Mouse (Mus musculus): ENCODE data around the gene Bmp6.

Bmp6 gene

DNA sequence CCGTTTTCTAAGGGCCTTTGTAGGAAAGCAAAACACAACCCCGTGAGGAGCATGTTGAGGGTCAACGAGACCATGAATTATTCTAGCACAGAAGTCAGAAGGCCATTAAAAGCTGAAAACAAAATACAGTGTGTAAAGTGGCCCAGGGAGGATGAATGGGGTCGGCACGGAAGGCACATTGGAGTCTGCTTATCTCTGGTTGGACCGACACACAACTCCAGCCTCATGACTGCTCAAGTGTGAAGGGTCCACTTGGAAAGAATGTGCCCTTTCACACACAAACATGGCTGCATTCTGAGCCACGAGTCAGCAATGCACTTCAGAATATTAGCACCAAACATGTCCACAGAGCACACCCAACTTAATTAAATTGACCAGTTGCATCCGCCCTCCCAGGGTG is 84.8 kb downstream of the Bmp6 start:
- DNase-seq (ENCODE audit: low read depth, low spot score): no peak

DNA sequence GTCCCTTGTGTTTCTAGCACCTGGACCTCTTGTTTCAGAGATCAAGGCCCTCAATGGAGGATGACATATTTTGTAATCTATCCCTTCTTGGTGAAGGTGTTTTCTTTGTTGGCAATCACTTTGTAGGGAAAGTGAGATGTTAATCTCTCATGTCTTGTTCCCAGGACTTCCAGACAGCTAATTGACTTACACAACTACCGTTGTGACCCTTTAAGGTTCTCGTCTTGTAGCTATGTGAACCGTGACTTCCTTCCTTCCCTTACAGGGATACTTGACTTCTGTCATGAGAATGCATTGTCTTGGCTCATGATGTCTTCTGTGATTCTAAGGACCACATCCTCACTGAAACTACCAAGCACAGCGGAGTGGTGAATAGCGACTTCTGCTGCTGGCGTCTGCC is 85.2 kb downstream of the Bmp6 start:
- DNase-seq (ENCODE audit: low read depth, low spot score): no peak

DNA sequence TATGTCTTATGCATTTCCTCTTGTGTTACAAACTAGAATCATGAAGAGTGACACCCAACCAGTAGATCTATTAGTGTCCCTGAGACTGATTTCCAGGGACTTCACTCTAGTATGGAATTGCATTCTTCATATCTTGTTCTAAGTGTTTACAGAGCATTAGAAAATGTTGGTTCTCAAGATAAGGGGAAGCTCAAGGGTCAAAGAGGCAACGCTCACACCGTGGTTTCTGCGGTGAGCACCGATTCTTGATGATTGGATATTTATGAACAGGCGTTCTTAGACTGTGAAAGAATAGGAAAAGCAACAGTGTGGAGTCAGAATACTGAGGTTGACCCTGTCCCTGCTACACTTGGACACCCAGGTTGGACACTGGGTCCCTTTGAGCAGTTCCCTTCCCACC is 89.9 kb downstream of the Bmp6 start:
- DNase-seq (ENCODE audit: low read depth, low spot score): no peak

DNA sequence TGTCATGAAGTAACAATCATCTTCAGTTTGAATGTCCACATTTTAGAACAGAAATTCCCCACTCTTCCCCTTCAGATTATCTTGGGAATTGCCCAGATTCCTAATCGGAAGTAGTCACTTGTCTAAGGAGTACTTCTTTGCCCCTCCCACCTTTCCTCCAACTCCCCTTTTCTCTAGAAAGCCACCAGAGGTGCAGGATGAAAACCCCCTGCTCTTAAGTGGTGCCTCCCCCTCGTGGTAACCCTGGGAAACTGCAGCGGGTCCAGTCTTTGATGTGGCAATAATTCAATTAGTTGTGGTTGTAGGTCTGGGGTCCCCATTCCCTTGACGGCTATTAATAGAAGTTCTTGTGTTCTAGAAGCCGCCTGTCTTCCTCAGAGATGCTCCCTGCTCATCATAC is 93.0 kb downstream of the Bmp6 start:
- DNase-seq (ENCODE audit: low read depth, low spot score): peak; percentile 85

DNA sequence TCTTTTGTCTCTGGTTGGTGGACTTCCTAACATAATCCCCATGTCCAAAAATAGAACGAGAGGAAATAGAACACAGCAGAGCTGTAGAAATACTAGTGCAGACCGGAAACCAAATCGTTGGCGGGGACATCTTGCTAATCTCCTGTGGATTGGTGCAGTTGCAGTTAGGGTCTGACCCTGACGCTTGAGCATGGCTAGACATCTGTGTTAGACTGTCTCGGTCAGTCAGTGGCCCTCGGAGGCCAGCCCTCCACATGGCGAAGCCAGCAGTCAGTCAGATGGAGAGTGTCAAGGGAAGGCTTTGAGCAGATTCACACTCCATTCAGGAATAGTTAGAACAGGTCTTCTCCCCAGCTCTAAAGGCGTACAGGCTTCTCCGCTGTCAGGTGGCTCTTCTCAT is 95.3 kb downstream of the Bmp6 start:
- DNase-seq (ENCODE audit: low read depth, low spot score): no peak

DNA sequence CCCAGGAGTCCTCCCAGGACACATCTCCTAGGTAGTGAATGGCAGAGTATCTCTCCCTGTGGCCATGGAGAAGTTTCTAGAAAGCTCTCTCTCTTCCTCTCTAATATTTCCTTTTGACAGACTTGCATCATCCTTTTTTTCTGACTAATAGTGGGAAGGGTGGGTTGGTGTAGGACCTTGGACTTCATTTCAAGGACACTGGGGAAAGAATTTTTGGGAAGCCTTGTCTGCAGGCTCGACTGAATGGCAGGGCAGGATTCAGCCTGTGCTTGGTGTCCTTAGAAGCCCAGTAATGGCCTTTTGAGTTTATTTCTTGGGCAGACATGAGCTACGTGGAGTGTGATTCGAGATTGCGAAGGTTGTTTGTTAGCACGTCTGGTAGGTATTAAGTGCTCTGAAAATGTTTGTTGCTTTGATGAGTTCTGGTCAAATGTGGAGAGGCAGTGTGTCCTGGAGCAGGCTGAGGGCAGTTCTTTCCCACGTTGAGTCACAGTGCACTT is 103.7 kb downstream of the Bmp6 start:
- no peak for DNase-seq (ENCODE audit: low read depth, low spot score)

DNA sequence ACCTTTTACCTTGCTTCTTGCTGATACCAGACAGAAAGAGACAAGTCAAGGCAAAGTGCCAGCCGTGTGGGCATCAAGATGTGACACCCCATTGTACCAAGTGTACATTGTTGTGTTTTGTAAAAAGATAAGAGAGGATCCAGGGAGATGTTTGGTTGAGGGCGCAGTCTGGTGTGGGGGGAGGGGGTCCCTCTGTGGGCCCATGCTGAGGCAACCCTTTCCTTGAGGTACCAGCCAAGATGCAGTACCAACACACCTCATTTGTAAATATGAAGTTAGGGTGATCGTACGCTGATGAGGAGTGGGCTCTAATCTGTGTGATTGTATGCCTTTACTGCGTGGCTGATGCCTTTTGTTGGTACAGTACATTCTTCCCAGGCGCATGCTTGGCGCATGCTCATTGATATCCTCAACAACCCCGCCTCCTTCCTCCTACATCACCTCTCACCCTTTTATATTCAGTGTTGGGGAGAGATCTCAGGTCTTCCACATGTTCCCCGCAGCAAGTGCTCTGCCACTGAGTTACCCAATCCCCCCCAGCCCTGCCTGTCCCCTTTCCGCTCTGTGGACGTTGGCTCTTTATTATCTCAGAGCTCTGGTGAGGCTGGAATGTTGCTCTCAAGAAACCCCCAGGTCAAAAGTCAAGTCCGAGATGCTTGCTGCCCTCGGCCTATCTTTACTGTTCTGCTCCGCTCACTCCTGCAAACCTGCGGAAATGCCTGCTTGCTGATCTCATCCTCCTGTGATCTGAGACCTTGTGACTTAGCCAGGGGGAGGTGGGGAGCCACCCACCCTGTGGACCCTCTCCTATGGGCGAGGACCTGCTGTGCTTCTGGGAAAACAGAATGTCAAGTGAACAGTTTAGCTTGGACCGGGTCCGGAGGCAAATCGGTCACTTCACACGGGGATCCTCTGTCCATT is 105.4 kb downstream of the Bmp6 start:
- peak; percentile 25 for DNase-seq (ENCODE audit: low read depth, low spot score)

DNA sequence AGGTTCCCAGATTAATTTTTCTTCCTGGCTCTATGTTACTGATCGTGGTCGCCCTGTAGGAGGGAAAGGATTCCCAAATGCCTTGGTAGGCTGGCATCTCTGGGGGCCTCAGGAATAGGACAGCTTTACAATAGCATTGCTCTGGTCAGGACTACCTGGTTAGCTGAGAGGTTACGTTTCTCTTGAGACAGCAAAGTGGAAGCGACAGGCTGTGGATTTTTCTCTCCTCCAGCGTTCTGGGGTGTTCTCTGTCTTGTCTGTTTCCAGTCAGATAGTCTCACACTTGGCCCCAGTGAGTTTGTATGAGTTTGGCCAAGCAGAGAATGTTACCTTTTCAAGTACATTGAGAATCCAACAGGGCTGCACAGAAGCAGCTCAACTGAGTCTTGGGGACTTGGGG is 106.5 kb downstream of the Bmp6 start:
- no peak for DNase-seq (ENCODE audit: low read depth, low spot score)

DNA sequence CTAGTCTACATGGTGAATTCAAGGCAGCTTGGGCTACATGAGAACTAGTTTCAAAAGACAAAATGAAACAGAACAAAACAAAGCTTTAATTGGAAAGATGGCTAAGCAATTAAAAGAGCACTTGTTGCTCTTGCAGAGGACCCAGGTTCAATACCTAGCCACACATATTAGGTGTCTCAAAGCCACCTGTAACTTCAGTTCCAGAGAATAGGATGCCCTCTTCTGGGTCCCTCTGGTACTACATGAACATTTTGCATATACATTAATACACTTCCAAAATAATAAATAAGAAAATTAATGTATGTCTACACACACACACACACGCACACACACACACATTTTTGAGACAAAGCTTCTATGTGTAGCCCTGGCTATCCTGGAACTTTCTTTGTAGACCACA is 118.5 kb downstream of the Bmp6 start:
- peak; percentile 16 for DNase-seq (ENCODE audit: low read depth, low spot score)

DNA sequence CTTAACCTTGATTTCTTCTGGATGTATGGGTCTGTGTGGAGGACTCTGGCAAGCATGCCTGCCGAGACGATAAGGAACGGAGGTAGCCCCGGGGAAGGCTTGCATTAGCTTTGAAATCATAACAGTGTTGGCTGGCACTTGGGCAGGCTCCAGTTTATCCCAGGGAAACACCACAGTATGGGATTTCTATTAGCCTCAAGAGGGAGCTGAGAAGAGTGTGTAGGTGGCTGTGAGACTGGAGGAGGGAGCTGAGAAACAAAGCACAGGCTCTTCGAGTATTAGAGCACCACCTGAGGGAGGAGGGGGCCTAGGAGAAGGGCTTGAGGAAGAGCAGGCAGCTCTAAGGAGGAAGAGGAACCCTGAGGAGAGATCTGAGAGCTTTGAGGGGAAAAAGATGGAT is 126.0 kb downstream of the Bmp6 start:
- no peak for DNase-seq (ENCODE audit: low read depth, low spot score)

DNA sequence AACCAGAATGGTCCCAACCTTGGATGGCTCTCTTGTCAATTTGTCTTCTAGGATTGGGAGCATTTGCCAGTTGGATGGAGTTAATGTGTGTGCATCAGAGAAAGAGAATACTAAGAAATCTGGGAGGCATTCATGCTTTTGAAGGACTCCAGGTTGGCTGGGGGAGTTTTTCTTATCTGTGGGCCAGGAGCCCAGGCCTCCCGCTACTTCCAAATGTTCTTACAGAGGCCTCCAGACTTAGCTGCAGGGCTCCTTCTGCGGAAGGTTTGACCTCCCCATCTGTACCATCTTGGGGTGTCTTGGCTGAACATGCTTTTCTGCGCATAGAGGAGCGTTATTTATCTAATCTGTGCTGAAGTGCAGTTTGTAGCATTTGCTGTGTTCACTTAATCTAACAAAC is 127.7 kb downstream of the Bmp6 start:
- DNase-seq (ENCODE audit: low read depth, low spot score): no peak

DNA sequence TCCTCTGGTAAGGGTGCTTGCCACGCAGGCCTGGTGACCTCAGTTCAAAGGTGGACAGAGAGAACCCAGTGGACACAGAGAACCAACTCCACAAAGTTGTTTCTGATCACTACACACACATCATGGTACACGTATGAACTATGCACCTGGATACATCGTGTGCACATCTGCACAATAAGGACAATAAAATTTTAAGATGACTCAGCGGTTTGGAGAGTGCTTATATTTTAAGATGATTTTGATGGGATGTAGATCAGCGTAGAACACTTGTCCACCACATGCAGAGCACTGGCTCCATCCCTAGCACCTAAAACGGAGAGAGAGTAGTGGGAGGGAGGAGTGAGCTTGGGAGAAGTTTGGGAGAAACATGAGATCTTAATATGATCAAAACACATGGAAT is 128.6 kb downstream of the Bmp6 start:
- no peak for DNase-seq (ENCODE audit: low read depth, low spot score)

DNA sequence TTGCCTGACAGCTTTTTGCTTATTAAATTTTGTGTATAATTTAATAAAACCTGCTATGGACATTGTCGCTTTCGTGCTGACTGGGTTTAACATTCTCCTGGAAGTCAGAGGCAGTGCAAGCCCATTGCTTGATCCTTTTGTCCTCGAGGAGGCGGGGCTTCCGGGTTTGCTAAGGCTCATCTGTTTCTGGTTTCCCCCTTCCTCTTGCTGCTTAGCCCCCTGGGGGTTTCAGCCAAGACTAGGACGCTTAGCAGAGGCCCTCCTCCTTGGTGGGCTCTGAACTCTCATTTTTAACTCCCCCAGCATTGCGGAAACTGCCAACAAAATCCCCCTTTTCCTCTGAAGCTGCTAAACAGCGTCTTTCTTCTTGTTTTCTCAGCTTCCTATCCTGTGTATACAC is 132.0 kb downstream of the Bmp6 start:
- peak; percentile 44 for DNase-seq (ENCODE audit: low read depth, low spot score)

DNA sequence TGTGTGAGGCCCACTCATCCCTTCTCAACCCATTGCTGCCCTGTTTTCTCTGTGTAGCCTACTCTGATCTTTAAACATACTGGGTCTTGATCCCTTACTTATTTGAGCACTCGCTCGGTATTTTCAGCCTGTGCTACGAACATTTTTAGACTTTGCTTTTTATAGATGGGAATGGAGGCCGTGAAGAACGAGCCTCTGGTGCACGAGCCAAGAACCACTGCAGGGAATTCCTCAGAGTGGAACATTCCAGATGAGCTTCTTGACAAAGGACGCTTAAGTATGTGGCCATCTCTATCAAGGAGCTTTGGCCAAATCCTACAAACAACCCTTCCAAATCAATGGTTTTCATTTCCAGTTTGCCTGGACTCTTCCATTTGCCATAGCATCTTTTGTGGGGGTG is 136.1 kb downstream of the Bmp6 start:
- no peak for DNase-seq (ENCODE audit: low read depth, low spot score)

DNA sequence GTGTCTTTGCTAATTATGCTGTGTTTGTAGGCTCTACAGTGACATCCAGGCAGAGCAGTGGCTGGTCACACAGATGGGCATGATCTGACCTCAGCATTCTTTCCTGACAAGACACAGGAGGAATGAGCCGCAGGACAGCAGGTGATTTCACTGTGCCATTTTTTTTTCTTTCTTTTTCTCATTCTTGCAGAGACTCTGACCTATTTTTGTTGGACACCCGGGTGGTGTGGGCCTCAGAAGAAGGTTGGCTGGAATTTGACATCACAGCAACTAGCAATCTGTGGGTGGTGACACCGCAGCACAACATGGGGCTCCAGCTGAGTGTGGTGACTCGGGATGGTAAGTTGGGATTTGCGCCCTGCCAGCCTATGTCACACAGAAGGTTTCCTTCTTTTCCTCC is 139.8 kb downstream of the Bmp6 start:
- no peak for DNase-seq (ENCODE audit: low read depth, low spot score)

DNA sequence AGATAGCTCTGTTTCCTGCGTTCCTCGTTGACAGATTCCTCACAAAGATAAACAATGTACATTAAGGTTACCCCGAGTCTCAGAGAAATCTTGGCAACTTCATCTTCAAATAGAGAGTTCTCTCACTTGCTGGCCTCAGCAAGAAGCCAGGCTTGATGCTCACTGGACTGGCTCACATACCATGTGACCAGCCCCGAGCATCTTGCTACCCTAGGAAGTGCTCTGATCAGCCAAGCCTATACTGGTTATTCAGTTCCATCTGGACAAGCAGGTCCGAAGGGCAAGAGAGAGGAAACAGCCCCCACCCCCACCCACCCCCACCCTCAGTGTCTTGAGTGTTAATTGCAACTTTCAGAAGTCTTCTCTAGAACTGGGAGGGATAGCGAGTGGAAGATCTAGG is 141.9 kb downstream of the Bmp6 start:
- DNase-seq (ENCODE audit: low read depth, low spot score): no peak

DNA sequence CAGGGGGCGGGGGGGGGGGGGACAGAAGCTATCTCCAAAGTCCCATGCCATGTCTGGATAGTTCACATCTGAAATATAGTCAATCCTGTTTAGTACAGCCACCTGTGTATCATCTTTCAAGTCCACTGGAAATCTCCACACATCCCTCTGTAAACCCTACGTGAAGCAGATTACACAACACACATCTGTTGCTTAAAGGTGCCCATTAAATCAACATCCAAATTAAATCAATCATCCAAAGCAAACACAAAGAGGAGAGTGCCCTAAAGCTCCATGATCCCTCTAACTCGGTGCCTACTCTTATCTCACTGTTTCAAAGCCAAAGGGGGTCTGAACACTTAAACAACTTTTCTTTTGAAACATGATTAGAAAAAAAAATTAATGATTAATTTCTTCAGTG is 151.8 kb downstream of the Bmp6 start:
- no peak for DNase-seq (ENCODE audit: low read depth, low spot score)

DNA sequence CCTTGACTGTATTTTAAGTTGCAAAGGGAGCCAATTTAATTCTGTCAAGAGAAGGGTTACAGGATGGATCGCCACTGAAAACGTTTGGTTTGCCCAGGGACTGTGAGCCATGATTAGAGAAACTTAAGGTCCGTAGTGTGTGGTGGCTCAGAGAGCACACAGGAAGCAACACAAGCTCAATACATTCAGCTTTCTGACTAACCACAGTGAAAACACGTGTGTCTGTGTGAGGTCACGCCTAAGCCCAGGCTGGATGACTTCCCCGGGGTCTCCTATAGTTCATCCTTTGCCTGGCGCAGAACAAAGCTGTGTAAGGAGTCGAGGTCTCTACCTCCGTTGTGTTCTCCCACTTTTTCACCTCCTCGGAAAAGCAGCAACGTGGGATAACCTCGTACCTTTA is 156.4 kb downstream of the Bmp6 start:
- DNase-seq (ENCODE audit: low read depth, low spot score): no peak

DNA sequence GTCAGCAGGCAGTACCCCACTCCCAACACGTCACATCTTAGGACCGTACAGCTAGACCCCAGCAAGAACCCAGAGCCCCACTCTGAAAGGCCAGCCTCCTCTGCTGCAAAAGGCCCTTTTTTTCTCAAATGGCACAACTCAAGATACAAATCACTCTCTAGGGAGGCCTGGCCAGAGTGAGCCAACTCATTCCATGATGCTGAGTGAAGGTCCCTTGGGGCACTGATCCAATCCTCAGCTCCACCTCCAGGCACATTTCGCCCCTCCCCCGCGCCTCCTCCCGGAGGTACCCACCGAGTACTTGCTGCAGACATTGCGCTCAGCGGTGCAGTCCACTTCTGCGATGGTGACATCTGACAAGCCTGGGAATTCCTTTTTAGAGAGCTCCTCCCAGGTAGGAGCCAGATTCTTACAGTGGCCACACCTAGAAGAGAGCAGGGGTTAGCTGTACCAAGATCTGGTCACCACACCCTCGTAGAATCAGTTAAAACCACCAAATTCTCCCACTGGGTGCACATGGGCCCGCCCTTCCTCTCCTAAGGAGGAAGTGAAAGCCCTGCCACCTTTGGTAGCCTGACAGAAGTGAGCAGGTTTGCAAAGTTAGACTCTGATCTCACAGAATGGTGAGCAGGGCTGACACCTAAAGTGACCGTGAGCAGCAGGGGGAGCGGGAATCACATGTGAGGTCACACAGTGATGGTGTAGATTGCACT is 158.4 kb downstream of the Bmp6 start:
- peak; percentile 48 for DNase-seq (ENCODE audit: low read depth, low spot score)

DNA sequence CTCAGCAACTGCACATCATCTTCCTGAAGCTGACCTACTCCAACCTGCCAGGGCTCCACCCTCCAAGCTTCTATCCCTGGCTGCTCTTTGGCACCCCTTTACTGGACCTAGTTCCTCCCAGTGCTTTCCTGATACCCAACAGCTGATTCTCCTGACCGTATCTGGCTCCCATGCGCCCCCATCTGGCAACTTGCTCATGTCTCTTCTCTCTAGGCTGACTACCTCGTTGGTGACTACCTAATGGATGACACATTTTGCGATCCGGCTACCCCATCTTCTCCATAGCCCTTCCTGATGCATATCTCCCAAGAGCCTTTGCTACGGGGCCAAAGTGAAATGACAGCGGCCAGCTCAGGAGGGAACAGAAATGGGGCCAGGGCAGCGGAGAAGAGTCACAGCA is 161.4 kb downstream of the Bmp6 start:
- peak; percentile 55 for DNase-seq (ENCODE audit: low read depth, low spot score)

DNA sequence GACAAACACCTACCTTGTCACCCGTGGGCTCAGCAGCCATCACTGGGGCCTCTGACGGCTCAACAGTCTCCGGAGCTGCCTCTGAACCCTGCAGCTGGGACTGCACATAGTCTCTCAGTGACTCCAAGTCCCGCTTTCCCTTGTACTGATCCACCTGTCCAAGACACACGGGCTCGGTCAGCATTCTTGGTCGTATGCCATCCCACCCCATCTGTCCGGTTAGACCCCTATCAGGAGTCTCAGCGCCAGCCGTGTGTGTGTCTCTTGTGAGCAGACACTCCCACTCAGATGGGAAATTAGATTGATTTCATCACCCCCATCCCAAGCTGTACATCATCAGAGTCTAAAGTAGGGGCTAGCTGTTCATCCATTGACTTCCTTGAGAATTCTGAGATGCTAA is 162.0 kb downstream of the Bmp6 start:
- DNase-seq (ENCODE audit: low read depth, low spot score): no peak

DNA sequence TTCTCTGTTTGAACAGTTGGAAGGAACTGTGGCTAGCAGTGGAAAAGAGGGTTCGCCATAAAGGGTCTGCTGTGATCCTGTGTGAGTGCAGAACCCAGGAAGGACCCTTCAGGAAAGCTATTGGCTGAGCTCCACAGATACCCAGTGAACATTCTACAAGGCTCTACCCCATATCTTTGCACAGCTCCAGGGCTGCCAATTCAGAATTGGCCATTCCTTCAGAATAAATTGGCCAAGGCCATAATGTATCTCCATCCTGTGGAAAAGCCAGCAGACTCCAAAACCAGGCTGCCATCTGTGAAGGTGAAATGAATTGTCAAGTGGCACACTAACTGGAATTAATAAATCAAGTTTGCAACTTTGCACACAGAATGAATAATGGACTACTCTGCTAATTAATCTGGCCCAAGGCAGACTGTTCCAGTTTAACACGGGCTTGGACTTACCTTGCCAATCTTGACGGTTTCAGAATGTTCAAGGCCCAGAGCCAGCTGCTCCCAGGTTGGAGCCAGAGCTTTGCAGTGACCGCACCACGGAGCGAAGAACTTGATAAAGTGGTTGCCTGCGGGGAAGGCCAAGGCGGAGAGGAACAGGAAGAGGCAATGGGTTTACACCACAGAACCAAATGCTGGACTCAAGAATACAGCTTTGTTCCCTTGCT is 164.9 kb downstream of the Bmp6 start:
- no peak for DNase-seq (ENCODE audit: low read depth, low spot score)
